Mouse (Mus musculus) heart, postnatal 14 days (tissue): ENCODE measurements around the gene Bcl2l1. TPM values are rescaled to one million over a fixed set of nuclear protein-coding genes. Genes with fewer than 3 reads are reported as not detected.

Experiments used
- DNase-seq, 2 experiments: peaks; one replicate each; pipeline ENCODE4 v3.0.0; 2021 to 2022
- intact Hi-C: fragments of 180-260 bp; cut with DNase I; formaldehyde crosslinking; loops from one replicate; pipeline ENCODE4 v1.15.1; 2025
- total RNA-seq, 2 experiments: library from RNA; stranded (reverse); gene quantifications; 2 replicates each; pipeline ENCODE4 v1.2.3; 2021

Gene Bcl2l1
- total RNA-seq, 2 experiments from 2014 or later = 79.8 to 92.2 TPM

- no peak for DNase-seq
- intact Hi-C loops = no loop called here
Measured at GRCm38 (mm10) chr2:152825713-152826112, 5.8 kb downstream of the Bcl2l1 start.

GRCm38 (mm10) chr2:152825168-152825697, 6.3 kb downstream of the Bcl2l1 start:
- intact Hi-C loops = no loop called here

GRCm38 (mm10) chr2:152824438-152825167, 6.9 kb downstream of the Bcl2l1 start:
- intact Hi-C loops = no loop called here
- DNase-seq = no peak

More at GRCm38 (mm10) chr2:152825168-152825697, 6.3 kb downstream of the Bcl2l1 start:
- no peak for DNase-seq

GRCm38 (mm10) chr2:152823770-152824169, 7.8 kb downstream of the Bcl2l1 start:
- intact Hi-C loops = no loop called here
- no peak for DNase-seq

- intact Hi-C loops = loop anchor here (2.0 kb wide), 1 partner anchor 37 kb away; no protein-coding TSS in a partner anchor
- no peak for DNase-seq
Measured at GRCm38 (mm10) chr2:152821566-152821965, 10.0 kb downstream of the Bcl2l1 start.

- intact Hi-C loops = loop anchor here (2.0 kb wide), 1 partner anchor 36 kb away; no protein-coding TSS in a partner anchor
- DNase-seq = peak; percentile 64 to 71
Measured at GRCm38 (mm10) chr2:152821023-152821422, 10.5 kb downstream of the Bcl2l1 start.

GRCm38 (mm10) chr2:152820369-152820768, 11.2 kb downstream of the Bcl2l1 start:
- intact Hi-C loops = loop anchor here (2.0 kb wide), 1 partner anchor 36 kb away; no protein-coding TSS in a partner anchor
- peak; percentile 70 to 75 for DNase-seq

GRCm38 (mm10) chr2:152819926-152820325, 11.6 kb downstream of the Bcl2l1 start:
- peak; percentile 29 to 50 for DNase-seq
- intact Hi-C loops = loop anchor here (2.0 kb wide), 1 partner anchor 35 kb away; no protein-coding TSS in a partner anchor

- intact Hi-C loops = no loop called here
- no peak for DNase-seq
Measured at GRCm38 (mm10) chr2:152819097-152819624, 12.4 kb downstream of the Bcl2l1 start.

- intact Hi-C loops = no loop called here
- no peak for DNase-seq
Measured at GRCm38 (mm10) chr2:152818679-152819078, 12.8 kb downstream of the Bcl2l1 start.

- intact Hi-C loops = no loop called here
- DNase-seq = peak; percentile 51 to 63
Measured at GRCm38 (mm10) chr2:152817596-152818291, 13.8 kb downstream of the Bcl2l1 start.

- intact Hi-C loops = no loop called here
- DNase-seq = no peak
Measured at GRCm38 (mm10) chr2:152816657-152817348, 14.7 kb downstream of the Bcl2l1 start.

- intact Hi-C loops = no loop called here
Measured at GRCm38 (mm10) chr2:152815879-152816656, 15.5 kb downstream of the Bcl2l1 start.

GRCm38 (mm10) chr2:152814213-152814874, 17.2 kb downstream of the Bcl2l1 start:
- DNase-seq = no peak
- intact Hi-C loops = no loop called here

More at GRCm38 (mm10) chr2:152815879-152816656, 15.5 kb downstream of the Bcl2l1 start:
- no peak for DNase-seq

- no peak for DNase-seq
Measured at GRCm38 (mm10) chr2:152813232-152813631, 18.3 kb downstream of the Bcl2l1 start.

GRCm38 (mm10) chr2:152811336-152812165, 20.0 kb downstream of the Bcl2l1 start:
- intact Hi-C loops = loop anchor here (2.0 kb wide), 1 partner anchor 19 kb away; no protein-coding TSS in a partner anchor
- no peak for DNase-seq

More at GRCm38 (mm10) chr2:152813232-152813631, 18.3 kb downstream of the Bcl2l1 start:
- intact Hi-C loops = loop anchor here (2.0 kb wide), 1 partner anchor 20 kb away; no protein-coding TSS in a partner anchor

- no peak for DNase-seq
- intact Hi-C loops = no loop called here
Measured at GRCm38 (mm10) chr2:152810158-152810941, 21.2 kb downstream of the Bcl2l1 start.
